ENCODE assay signal across 8 mouse cellular contexts in genomic region chr17:26041111-26041802, GRCm38 (mm10). TPM values are rescaled to one million over a fixed set of nuclear protein-coding genes. Genes with fewer than 3 reads are reported as not detected.
DNase-seq lines count a peak whose midpoint lies in the region; TF ChIP-seq lines count a peak whose summit lies in the region.

No protein-coding gene starts in this region.

- intact Hi-C loops in heart, postnatal 36 days (cut with DNase I), result loop anchor here (1.0 to 2.0 kb wide), 2 partner anchors 28 to 49 kb away; partner anchors contain the start of genes Decr2 and Rab11fip3
- intact Hi-C loops in left cerebral cortex, postnatal 25 days (cut with DNase I), result loop anchor here (1.0 to 2.0 kb wide), 2 partner anchors 28 to 49 kb away; partner anchors contain the start of genes Decr2 and Rab11fip3

- no peak overlapping the region for H3K4me3 ChIP-seq in cortical plate, adult 2 months (ENCODE audit: insufficient read depth, low read length)

- H3K4me1 ChIP-seq in cortical plate, adult 2 months (ENCODE audit: control insufficient read depth, insufficient read depth, low read length), result peaks cover 16% of the 10 kb centered on the region

- TF ChIP-seq POLR2A in cortical plate, adult 2 months (IDR thresholded peaks at IDR 0.05; ENCODE audit: extremely low read depth, insufficient read depth, low read length), result no peak

- TF ChIP-seq CTCF in cortical plate, adult 2 months (IDR thresholded peaks at IDR 0.05; ENCODE audit: extremely low read depth, insufficient read depth, low read length), result peak; percentile 79

- peak; percentile 46 for DNase-seq in right cerebral cortex, adult 18-20 months
- no peak for DNase-seq in right cerebral cortex, postnatal 36 days (ENCODE audit: low spot score in 2 of 2)
- peak; percentile 39 to 70 for DNase-seq in adrenal gland, adult (ENCODE audit: inconsistent age in 2 of 2, low spot score in 1 of 2)
- DNase-seq in heart, postnatal 36 days, result peak; percentile 51 to 58
- DNase-seq in left cerebral cortex, postnatal 25 days (ENCODE audit: low spot score in 2 of 2), result peak; percentile 52 to 56
- peak; percentile 59 for DNase-seq in neural tube, embryonic 10.5 days (ENCODE audit: extremely low spot score, low spot score)
- DNase-seq in urinary bladder, postnatal 36 days (ENCODE audit: low spot score in 2 of 2), result peak; percentile 14 to 37

- H3K27ac ChIP-seq in cortical plate, adult 2 months (ENCODE audit: insufficient read depth, low read length), result no peak overlapping the region

RNA-seq across cellular contexts. Expression of gene Rab11fip3, which starts 28.1 kb away (rescaled TPM):
- 88.5 and 94.2 TPM in 2 replicates for polyA plus RNA-seq in cortical plate, adult 2 months (2012; rRNA removed)
- 10 to 100 TPM; 29.2 to 29.7 TPM for total RNA-seq in heart, postnatal 36 days (2021)
- 100 to 1,000 TPM in 1 of 2 experiments, 10 to 100 TPM in 1; 95.8 to 103 TPM for total RNA-seq in left cerebral cortex, postnatal 25 days (2021)

RNA-seq across cellular contexts. Expression of gene Decr2, which starts 48.9 kb away (rescaled TPM):
- polyA plus RNA-seq in cortical plate, adult 2 months (2012; rRNA removed), result 43.5 and 49.8 TPM in 2 replicates
- 10 to 100 TPM; 10.2 to 11.2 TPM for total RNA-seq in heart, postnatal 36 days (2021)
- total RNA-seq in left cerebral cortex, postnatal 25 days (2021), result 10 to 100 TPM; 26.4 to 27.9 TPM

RNA-seq across cellular contexts. Expression of gene Nme4, which starts 54.1 kb away (rescaled TPM):
- 11.5 and 11.8 TPM in 2 replicates for polyA plus RNA-seq in cortical plate, adult 2 months (2012; rRNA removed)
- 1 to 10 TPM; 2.8 to 3.5 TPM for total RNA-seq in heart, postnatal 36 days (2021)
- total RNA-seq in left cerebral cortex, postnatal 25 days (2021), result 1 to 10 TPM; 3.3 to 3.7 TPM

RNA-seq across cellular contexts. Expression of gene Capn15, which starts 55.7 kb away (rescaled TPM):
- polyA plus RNA-seq in cortical plate, adult 2 months (2012; rRNA removed), result 45.8 and 48.0 TPM in 2 replicates
- 1 to 10 TPM; 7.2 TPM for total RNA-seq in heart, postnatal 36 days (2021)
- total RNA-seq in left cerebral cortex, postnatal 25 days (2021), result 10 to 100 TPM; 47.0 to 51.6 TPM

Comparison
In these comparisons a context has a peak if more than half of its experiments do, and no peak if none do; other contexts are left out.
1. DNase-seq: peak in right cerebral cortex, adult 18-20 months (single experiment), adrenal gland, adult (2 of 2), heart, postnatal 36 days (2 of 2), left cerebral cortex, postnatal 25 days (2 of 2), neural tube, embryonic 10.5 days (single experiment) and urinary bladder, postnatal 36 days (2 of 2); none in right cerebral cortex, postnatal 36 days (0 of 2).